Mouse (Mus musculus): ENCODE results near the gene Etv3.

DNA sequence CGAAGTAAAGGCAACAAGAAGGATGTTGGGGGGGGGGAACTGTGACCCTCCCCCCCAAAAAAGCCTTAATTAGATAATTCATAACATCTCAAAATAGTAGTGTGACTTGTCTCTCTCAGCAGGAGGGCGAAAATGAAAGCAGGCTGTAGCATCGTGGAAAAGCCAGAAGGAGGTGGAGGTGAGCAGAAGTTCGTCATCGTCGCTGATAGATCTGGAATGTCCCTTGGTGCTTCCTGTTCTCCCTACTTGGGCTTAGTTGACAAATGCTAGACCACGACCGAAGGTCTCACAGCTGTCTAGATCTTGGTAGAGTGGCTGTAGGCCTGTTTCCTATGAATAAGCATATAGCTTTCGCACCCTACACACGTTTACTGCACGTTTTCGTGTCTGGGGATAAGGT, 1.9 kb downstream of the Etv3 start:
- TF ChIP-seq EP300 (IDR thresholded peaks at IDR 0.05; ENCODE audit: low read depth in 1 of 2, low read length in 2 of 2) = no peak
- TF ChIP-seq POLR2A (IDR thresholded peaks at IDR 0.05; ENCODE audit: control insufficient read depth in 1 of 2, insufficient read depth in 1 of 2, low read depth in 1 of 2, low read length in 2 of 2, poor library complexity in 1 of 2) = no peak
- no peak for TF ChIP-seq ELF1 (IDR thresholded peaks at IDR 0.05; ENCODE audit: low read depth, low read length)
- no peak for TF ChIP-seq GABPA (IDR thresholded peaks at IDR 0.05; ENCODE audit: low read depth, low read length)
